Mouse (Mus musculus) 3T3-L1 (cell line): ENCODE measurements around the gene Wrap53.
A peak's percentile ranks its signal among the peaks of the same experiment; 100 is the strongest.
"Not testable (repeated sequence)": the region's sequence is repeated elsewhere in the genome, so short reads cannot be mapped to it uniquely, and the experiment has no call there.

ENCODE experiments used
- DNase-seq: peaks from one replicate; pipeline ENCODE4 v3.0.0-alpha.2; 2015; ENCODE audit warnings: low read depth, low spot score

Gene Wrap53

DNA sequence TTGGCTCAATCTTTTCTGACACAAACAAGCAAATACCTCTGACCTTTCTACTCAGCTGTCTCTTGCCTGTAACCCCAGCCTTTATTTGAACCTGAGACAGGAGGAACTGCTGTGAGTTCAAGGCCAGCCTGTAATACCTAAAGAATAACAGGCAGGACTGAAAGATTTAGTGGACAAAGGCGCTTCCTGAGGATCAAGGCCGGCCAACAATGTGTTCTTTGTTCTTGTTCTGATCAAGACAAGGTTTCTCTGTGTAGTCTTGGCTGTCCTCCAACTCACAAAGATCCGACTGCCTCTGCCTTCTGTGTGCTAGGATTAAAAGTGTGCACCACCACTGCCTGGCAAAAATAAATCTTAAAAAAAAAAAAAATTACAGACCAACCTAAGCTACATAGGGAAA, 15.7 kb downstream of the Wrap53 start:
- no peak for DNase-seq

DNA sequence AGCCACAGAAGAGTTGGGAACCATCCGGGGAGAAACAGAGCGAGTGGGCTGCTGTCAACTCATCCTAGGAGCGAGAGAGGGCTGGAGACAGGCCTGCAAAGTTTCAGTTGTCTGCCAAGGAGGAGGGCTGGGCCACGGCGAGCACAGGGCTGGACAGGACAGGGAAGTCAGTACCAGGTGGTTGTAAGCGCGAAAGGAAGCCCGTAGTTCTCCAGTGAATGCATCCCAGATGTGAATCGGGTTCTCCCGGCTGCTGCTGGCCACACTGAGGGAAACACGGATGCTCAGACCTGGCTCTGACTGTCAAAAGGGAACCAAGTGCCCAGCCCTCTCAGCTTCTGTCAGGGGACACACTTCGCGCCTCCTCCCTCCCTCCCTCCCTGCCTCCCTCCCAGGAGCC, 16.7 kb downstream of the Wrap53 start:
- DNase-seq, result no peak

GRCm38 (mm10) chr11:69560896-69561854, 18.9 kb downstream of the Wrap53 start:
- DNase-seq, result no peak

GRCm38 (mm10) chr11:69559851-69560765, 19.9 kb downstream of the Wrap53 start, which contains the start of gene Efnb3:
TSS of gene Efnb3 (minus strand) at chr11:69560205.
- no peak for DNase-seq

DNA sequence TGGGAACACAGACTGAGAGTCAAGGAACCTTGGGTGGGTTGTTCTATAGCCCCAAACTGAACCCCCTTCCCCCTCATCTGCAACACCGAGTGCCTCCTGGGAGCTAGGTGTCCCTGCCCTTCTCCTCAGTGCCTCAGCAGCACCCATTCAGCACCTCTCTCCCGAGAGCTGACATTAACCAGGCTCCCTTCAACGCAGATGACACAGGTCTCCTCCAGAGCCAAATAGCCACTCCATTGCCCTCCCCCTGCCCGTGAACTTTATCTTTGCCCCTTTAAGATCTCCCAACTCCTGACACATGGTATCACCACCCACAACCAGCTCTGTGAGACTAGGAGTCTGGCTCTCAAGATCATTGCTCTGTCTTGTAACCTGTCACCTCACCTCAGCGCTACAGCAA, 20.9 kb downstream of the Wrap53 start:
- no peak for DNase-seq

DNA sequence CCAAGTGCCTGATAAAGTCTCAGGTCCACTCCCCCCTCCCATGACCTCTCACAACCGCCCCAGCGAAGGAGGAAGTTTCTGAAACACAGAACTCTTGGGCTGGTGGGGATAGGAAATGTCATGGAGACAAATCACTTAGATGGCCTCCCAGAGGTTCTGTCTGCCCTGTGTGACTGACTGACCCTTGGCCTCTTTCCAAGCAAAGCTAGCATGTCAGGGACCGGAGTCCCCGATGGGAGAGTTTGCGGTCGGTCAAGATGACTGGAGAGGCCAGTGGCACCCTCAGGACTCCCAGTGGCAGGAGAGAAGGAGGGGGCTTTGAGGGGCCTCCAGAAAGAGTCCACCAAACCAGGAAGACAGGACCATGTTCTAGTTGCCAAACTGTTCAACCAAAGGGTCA, 21.3 kb downstream of the Wrap53 start:
- no peak for DNase-seq

DNA sequence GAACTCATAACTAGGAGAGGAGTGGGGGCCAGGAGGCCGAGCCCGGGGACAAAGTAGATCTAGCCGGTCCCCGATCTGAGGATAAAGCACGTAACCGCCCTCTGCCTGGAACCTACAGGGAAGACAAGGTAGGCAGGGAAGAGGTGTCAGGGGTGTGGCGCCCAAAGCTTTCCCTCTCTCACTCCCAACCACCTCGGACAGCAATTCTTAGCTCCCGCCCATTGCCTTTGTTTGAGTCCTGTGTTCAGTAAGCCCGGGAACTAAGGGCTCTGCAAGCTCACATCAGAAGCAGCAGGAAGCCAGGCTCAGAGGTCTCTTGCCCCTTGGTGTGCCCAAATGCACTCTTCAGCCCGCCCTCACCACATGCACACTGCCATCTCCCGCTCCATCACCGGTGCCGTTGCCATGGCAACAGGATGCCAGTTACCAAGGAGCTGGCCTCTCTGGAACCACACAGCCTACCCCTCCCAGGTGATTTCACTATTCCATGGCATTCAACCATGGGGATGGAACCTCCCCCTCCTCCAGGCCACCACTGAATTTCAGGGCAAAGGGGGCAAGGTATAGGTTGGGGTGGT, 22.6 kb downstream of the Wrap53 start:
- no peak for DNase-seq

DNA sequence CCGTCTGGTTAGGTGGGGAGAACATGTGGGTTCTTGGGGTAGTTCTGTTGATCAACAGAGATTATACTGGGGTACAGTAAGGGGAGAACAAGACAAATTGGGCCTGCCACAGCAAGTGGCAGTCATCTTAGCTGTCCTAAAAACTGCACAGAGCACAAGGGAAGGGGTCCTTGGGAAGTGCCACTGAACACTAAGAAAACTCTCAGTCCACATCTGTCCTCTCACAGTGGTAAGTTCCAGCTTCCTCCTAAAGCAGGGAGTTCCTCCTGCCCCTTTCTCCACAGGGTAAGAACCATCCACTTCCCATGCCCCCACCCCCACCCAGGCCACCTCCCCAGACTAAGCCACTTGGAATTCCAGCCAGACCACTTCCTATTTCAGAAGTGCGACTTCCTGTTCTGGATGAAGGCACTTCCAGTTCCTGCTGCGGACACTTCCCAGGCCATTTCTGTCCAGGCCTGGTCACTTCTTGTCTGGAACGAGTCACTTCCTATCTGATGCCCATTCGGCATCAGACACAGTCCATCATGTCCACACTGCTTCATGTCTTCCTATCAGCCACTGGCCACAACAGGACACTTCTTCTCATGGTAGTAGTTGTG, 25.4 kb downstream of the Wrap53 start:
- no peak for DNase-seq

DNA sequence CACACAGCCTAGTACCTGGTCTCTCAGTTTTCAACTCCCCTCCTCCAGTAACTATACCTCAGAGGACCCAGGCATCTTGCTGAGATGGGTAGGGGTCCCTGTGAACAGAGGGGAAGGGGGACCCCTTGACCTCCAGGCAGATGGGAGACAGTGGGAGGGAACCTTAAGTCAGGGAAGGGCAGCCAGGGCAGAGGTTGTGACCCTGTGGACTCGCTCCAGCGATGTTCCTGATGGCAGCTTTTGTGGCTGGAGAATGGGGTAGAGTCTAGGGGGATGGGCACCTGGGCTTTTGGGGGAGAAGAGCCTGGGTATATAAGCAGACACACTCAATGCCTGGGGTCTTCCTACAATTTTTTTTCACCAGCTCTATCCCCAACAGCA, 26.7 kb downstream of the Wrap53 start:
- no peak for DNase-seq

DNA sequence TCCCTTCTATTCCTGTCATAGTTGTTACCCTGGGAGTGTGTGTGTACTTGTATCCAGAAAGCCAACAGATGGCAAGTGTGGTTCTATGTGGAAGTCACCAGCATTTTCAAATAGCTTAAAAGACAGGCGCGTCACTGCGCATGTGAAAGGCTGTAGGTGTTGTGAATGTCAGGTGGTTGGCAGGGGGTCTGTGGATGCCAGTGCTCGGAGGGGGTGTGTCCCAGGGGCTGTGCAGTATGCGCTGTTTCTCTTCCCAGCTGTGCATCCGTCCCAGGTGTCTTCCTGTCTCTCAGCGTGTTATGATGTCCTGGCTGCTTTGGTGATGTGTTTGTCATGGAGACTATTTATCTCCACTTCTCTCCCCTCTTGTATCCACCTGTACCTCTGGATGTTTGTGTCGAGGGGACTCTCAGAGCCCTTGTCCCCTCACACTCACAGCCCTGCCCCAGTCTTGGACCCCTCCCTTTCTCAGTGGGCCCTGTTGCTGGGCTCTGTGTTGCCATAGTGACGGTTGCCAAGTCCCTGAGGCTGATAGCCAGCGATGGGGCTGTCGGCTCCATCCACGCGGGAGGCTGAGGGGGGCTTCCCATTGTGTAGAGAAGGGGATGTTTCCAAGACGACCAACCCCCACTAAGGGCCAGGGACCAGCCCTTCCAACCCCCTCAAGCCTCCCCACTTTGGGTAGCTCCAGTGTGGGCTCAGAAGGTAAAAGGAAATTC, 27.3 kb downstream of the Wrap53 start:
- no peak for DNase-seq

DNA sequence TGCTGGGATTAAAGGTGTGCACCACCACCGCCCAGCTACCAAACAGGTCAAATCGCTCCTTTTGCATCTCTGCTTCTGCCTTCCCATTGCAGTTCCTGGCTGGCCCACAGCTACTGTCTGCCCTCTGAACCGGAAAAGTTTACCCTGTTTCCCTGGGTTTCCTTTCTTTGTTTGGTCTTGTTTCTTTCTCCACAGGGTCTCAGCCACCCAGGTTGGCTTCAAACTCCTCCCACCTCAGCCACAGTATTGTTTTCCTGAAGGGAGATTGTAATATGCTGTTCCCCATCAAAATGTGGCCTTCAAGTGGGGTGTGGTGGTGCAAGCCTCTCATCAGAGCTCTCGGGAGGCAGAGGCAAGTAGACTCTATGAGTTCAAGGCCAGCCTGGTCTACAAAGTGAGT, 28.7 kb downstream of the Wrap53 start:
- DNase-seq, result no peak

DNA sequence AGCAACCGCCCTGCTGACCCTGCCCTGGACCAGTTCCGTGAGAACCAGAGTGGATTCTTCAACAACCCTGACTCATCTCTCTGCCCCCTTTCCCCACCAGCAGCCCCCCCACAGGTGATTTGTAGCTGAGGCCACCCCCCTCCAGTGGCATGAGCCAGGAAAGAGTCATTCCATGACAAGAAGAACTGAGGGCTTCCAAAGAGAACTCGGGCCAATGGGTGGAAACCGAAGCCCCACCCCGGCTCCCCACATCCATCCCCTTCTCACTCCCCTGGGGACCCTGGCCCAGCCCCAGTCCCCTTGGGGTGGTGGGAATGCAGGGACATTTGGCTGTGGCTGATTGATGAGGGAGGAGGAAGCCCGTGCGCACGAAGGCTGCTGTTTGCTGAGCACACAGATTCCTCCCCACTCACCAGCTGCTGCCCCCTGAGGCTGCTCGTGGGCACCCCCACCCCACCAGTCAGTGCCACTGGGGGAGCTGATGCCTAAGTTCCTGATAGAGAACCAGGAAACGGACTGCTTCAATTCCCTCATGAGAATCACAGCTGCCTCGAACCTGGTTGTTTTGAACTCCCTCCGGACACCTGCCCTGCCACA, 30.9 kb downstream of the Wrap53 start, which contains the start of gene Dnah2:
Gene Dnah2 (minus strand): TSS at position 51 of the 597 bp plus-strand sequence.
- DNase-seq, result no peak

GRCm38 (mm10) chr11:69547071-69547470, 33.0 kb downstream of the Wrap53 start:
- DNase-seq, result no peak

DNA sequence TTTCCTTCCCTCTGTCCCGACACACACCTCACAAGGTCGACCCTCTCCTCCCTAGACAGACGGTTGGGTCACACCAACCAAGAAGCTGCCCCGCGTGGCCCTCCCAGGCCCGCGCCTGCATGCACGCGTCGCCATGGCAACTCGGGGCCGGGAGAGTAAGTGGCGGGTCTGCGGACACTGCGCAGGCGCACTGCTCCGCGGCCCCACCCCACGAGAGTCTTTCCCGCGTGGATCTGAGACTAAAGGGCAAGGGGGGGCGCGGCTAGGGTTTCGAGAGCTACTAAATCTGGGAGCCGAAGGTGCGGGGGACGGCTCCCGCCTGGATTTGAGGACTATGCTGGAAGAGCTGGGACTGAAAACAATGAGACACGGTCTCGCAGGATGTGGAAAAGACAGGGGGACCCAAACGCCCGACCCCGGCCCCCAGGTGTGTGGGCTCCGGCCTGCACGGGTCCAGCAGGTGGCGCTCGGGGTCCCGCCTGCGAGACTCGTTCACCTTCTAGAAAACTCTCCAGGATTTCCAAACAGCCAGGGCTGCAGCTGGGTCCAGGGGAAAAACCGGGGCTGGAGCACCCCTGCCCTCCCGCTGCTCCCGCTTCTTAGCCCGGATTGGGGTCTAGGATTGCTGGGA, 33.5 kb downstream of the Wrap53 start:
- DNase-seq, result peak; percentile 49

- peak; percentile 14 for DNase-seq
These were observed 34.1 kb downstream of the Wrap53 start for GRCm38 (mm10) chr11:69545957-69546356.

DNA sequence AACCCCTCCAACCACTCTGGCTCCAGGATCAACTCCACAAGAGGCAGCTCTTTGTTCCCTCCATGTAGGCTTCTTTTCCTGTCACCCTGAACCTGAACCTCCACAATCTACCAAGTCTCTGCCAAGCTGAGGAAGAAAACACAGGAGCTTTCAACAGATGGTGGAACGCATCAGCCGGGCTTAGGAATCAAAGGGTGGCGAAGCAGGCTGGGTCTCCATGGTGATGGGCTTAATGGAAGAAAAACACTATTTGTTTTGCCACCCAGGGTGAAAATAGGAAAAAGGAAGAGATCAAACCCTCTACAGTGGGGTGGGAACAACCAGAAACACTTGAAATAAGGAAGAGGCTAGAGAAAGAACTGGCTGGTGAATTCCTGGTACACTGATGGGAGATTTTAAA, 36.5 kb downstream of the Wrap53 start:
- DNase-seq, result no peak

DNA sequence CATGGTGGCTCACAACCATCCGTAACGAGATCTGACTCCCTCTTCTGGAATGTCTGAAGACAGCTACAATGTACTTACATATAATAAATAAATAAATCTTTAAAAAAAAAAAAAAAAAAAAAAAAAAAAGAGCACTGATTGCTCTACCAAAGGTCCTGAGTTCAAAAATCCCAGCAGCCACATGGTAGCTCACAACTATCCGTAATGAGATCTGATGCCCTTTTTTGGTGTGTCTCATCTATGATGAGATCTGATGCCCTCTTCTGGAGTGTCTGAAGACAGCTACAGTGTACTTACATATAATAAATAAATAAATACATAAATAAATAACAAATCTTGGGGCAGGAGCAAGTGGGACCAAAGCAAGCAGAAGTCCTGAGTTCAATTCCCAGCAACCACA, 38.3 kb downstream of the Wrap53 start:
- not testable (repeated sequence) for DNase-seq

- no peak for DNase-seq
These were observed 39.4 kb downstream of the Wrap53 start for GRCm38 (mm10) chr11:69540700-69541099.

GRCm38 (mm10) chr11:69534990-69535389, 45.1 kb downstream of the Wrap53 start:
- DNase-seq, result peak; percentile 39
